11 mouse cellular contexts compared by ENCODE assay signal in genomic region chr11:8137366-8137765, GRCm38 (mm10).
DNase-seq lines count a peak whose midpoint lies in the region; ATAC-seq lines count a peak whose summit lies in the region.
"Had no signal": no experiment of that assay in that cellular context is flagged by ENCODE, and none has a peak within 500 bp of the region (broad histone marks: within the 10 kb centered on the region; RNA-seq: fewer than 3 reads in every experiment).

No protein-coding gene starts in this region.

- H3K4me2 ChIP-seq in embryonic facial prominence, embryonic 11.5 days (ENCODE audit: low read depth, low read length), result no peak overlapping the region
- H3K4me2 ChIP-seq: heart, embryonic 13.5 days; stomach, embryonic 15.5 days had no signal

- peak; percentile 38 to 48 for DNase-seq in heart, adult 18-20 months
- DNase-seq in heart, postnatal 25 days (ENCODE audit: low spot score), result no peak
- DNase-seq in right cerebral cortex, adult 18-20 months, result peak; percentile 20
- no peak for DNase-seq in right cerebral cortex, postnatal 36 days (ENCODE audit: low spot score in 2 of 2)
- DNase-seq in embryonic facial prominence, embryonic 11.5 days (ENCODE audit: low spot score), result peak; percentile 48
- DNase-seq in lung, postnatal 36 days, result peak; percentile 24

- ATAC-seq in embryonic facial prominence, embryonic 11.5 days (replicated peaks; ENCODE audit: insufficient number of reproducible peaks, low FRiP score, low TSS enrichment, low read depth), result no peak
- no peak for ATAC-seq in megakaryocyte-erythroid progenitor cell, adult 5-6 weeks (replicated peaks; ENCODE audit: low FRiP score, low TSS enrichment, poor library complexity, severe bottlenecking)
- no peak for ATAC-seq in activated CD4-positive, CD25-positive, alpha-beta regulatory T cell, adult 4 months

- no peak overlapping the region for H3K4me3 ChIP-seq in embryonic facial prominence, embryonic 11.5 days (ENCODE audit: low read depth, low read length)
- H3K4me3 ChIP-seq: heart, embryonic 13.5 days; stomach, embryonic 15.5 days had no signal

- no peak overlapping the region for H3K27ac ChIP-seq in embryonic facial prominence, embryonic 11.5 days (replicated peaks; ENCODE audit: low read depth, low read length)
- H3K27ac ChIP-seq: heart, embryonic 13.5 days; macrophage; stomach, embryonic 15.5 days had no signal

- H3K36me3 ChIP-seq in embryonic facial prominence, embryonic 11.5 days (replicated peaks; ENCODE audit: control insufficient read depth, insufficient read depth, low read depth, low read length), result no peaks in the 10 kb centered on the region
- H3K36me3 ChIP-seq: heart, embryonic 13.5 days; stomach, embryonic 15.5 days had no signal

- H3K27me3 ChIP-seq in embryonic facial prominence, embryonic 11.5 days (ENCODE audit: control insufficient read depth, insufficient read depth, low read length), result no peaks in the 10 kb centered on the region
- H3K27me3 ChIP-seq: heart, embryonic 13.5 days; stomach, embryonic 15.5 days had no signal

- intact Hi-C loops in heart, postnatal 25 days (cut with DNase I), result loop anchor here (10.0 kb wide), 3 partner anchors 107 to 923 kb away; partner anchors contain the start of gene Igfbp3

- no peak overlapping the region for H3K9ac ChIP-seq in embryonic facial prominence, embryonic 11.5 days (replicated peaks; ENCODE audit: low read length)
- H3K9ac ChIP-seq: heart, embryonic 13.5 days; stomach, embryonic 15.5 days had no signal

- H3K4me1 ChIP-seq in embryonic facial prominence, embryonic 11.5 days (ENCODE audit: control insufficient read depth, insufficient read depth, low read length), result no peaks in the 10 kb centered on the region
- H3K4me1 ChIP-seq: heart, embryonic 13.5 days; stomach, embryonic 15.5 days had no signal

- H3K9me3 ChIP-seq in embryonic facial prominence, embryonic 11.5 days (replicated peaks; ENCODE audit: control insufficient read depth, low read length), result no peaks in the 10 kb centered on the region
- H3K9me3 ChIP-seq: heart, embryonic 13.5 days; stomach, embryonic 15.5 days had no signal

- WGBS in embryonic facial prominence, embryonic 11.5 days, result 49% methylated on average over 4 of the region's 4 CpGs

Comparison
In these comparisons a context has a peak if more than half of its experiments do, and no peak if none do; other contexts are left out.
1. DNase-seq: peak in heart, adult 18-20 months (2 of 2), right cerebral cortex, adult 18-20 months (single experiment), embryonic facial prominence, embryonic 11.5 days (single experiment) and lung, postnatal 36 days (single experiment); none in heart, postnatal 25 days (single experiment) and right cerebral cortex, postnatal 36 days (0 of 2).